Mouse (Mus musculus) urinary bladder, adult 18-20 months (tissue): ENCODE data around the gene Gm21976.
A peak's percentile ranks its signal among the peaks of the same experiment; 100 is the strongest.

Experiments
- DNase-seq, 2 experiments: peaks; one replicate each; pipeline ENCODE4 v3.0.0; 2022; ENCODE audit warnings: low spot score in 2 of 2, mixed read lengths in 2 of 2

Gene Gm21976

GRCm38 (mm10) chr13:98353709-98354089 is 74.0 kb downstream of the Gm21976 start:
- DNase-seq = peak in 1 of 2 experiments; percentile 20

- DNase-seq = peak in 1 of 2 experiments; percentile 44
Observed at GRCm38 (mm10) chr13:98354090-98354801, 74.6 kb downstream of the Gm21976 start, which contains the start of gene Foxd1. TSS of gene Foxd1 (plus strand) at chr13:98354242.

GRCm38 (mm10) chr13:98354871-98355558 is 75.3 kb downstream of the Gm21976 start:
- peak; percentile 2 to 57 for DNase-seq

- peak in 1 of 2 experiments; percentile 30 for DNase-seq
Observed at GRCm38 (mm10) chr13:98355559-98356111, 75.9 kb downstream of the Gm21976 start.

GRCm38 (mm10) chr13:98356176-98356972 is 76.7 kb downstream of the Gm21976 start:
- no peak for DNase-seq
